Comparison of ENCODE assay signal across 8 mouse cellular contexts in genomic region chr5:73255321-73256251, GRCm38 (mm10). TPM values are rescaled to one million over a fixed set of nuclear protein-coding genes. Genes with fewer than 3 reads are reported as not detected.
DNase-seq lines count a peak whose midpoint lies in the region; ATAC-seq and TF ChIP-seq lines count a peak whose summit lies in the region.

No protein-coding gene starts in this region.

- H3K9me3 ChIP-seq in ES-E14 (ENCODE audit: control insufficient read depth, insufficient read depth, low read depth, low read length), result no peaks in the 10 kb centered on the region
- H3K9me3 ChIP-seq in forebrain, embryonic 12.5 days, result no peaks in the 10 kb centered on the region
- no peaks in the 10 kb centered on the region for H3K9me3 ChIP-seq in heart, embryonic 16.5 days (replicated peaks; ENCODE audit: control insufficient read depth, low read length)
- H3K9me3 ChIP-seq in neural tube, embryonic 15.5 days (replicated peaks), result no peaks in the 10 kb centered on the region

- peak; percentile 67 for ATAC-seq in forebrain, embryonic 12.5 days (ENCODE audit: low FRiP score)
- peak; percentile 63 for ATAC-seq in heart, embryonic 16.5 days (replicated peaks; ENCODE audit: extremely low read depth, insufficient read depth, low FRiP score)
- ATAC-seq in neural tube, embryonic 15.5 days (ENCODE audit: low FRiP score), result peak; percentile 86

- no peaks in the 10 kb centered on the region; the same call in 1 of the 2 replicates for H3K36me3 ChIP-seq in ES-E14 (ENCODE audit: control insufficient read depth, insufficient read depth, low read length, poor library complexity, severe bottlenecking)
- no peaks in the 10 kb centered on the region for H3K36me3 ChIP-seq in forebrain, embryonic 12.5 days (replicated peaks)
- no peaks in the 10 kb centered on the region for H3K36me3 ChIP-seq in heart, embryonic 16.5 days (ENCODE audit: control insufficient read depth, insufficient read depth)
- H3K36me3 ChIP-seq in neural tube, embryonic 15.5 days, result no peaks in the 10 kb centered on the region
- H3K36me3 ChIP-seq in thymus, adult 2 months (ENCODE audit: control insufficient read depth, insufficient read depth, low read length), result no peaks in the 10 kb centered on the region

- no peak for DNase-seq in ES-E14 (ENCODE audit: low read depth, low spot score)
- DNase-seq in c-Kit-positive CD71-positive TER-119-positive erythroid progenitor cells, embryonic 14.5 days (ENCODE audit: low spot score), result peak; percentile 54
- DNase-seq in kidney, postnatal 25 days, result peak; percentile 59 to 77
- peak; percentile 62 to 64 for DNase-seq in lung, adult 18-20 months
- DNase-seq in thymus, adult 2 months, result peak; percentile 49

- peak overlapping the region; percentile 82 to 99 for H3K4me3 ChIP-seq in ES-E14 (ENCODE audit: insufficient read depth in 1 of 2, low read depth in 1 of 2, low read length in 2 of 2, poor library complexity in 1 of 2, severe bottlenecking in 1 of 2)
- peak overlapping the region; percentile 91 for H3K4me3 ChIP-seq in forebrain, embryonic 12.5 days (replicated peaks)
- H3K4me3 ChIP-seq in heart, embryonic 16.5 days (ENCODE audit: low read length), result peak overlapping the region; percentile 92
- H3K4me3 ChIP-seq in neural tube, embryonic 15.5 days (replicated peaks), result peak overlapping the region; percentile 95
- H3K4me3 ChIP-seq in thymus, adult 2 months (ENCODE audit: control insufficient read depth, insufficient read depth, low read length), result peak overlapping the region; percentile 92

- peaks cover 7% of the 10 kb centered on the region; the same call in 1 of the 2 replicates for H3K27me3 ChIP-seq in forebrain, embryonic 12.5 days
- no peaks in the 10 kb centered on the region for H3K27me3 ChIP-seq in heart, embryonic 16.5 days (ENCODE audit: control insufficient read depth, insufficient read depth, low read length)
- H3K27me3 ChIP-seq in neural tube, embryonic 15.5 days (replicated peaks), result no peaks in the 10 kb centered on the region
- H3K27me3 ChIP-seq in thymus, adult 2 months (ENCODE audit: control insufficient read depth, insufficient read depth, low read length), result no peaks in the 10 kb centered on the region

- H3K4me1 ChIP-seq in ES-E14 (ENCODE audit: control insufficient read depth in 2 of 2, insufficient read depth in 2 of 2, low read length in 2 of 2, poor library complexity in 1 of 2), result peaks cover 0 to 8% of the 10 kb centered on the region in 2 experiments; a peak in 1 of 4 replicates
- H3K4me1 ChIP-seq in forebrain, embryonic 12.5 days, result peaks cover 15% of the 10 kb centered on the region
- peaks cover 29% of the 10 kb centered on the region for H3K4me1 ChIP-seq in heart, embryonic 16.5 days (ENCODE audit: control insufficient read depth, insufficient read depth, low read length)
- H3K4me1 ChIP-seq in neural tube, embryonic 15.5 days, result peaks cover 27% of the 10 kb centered on the region
- peaks cover 9% of the 10 kb centered on the region for H3K4me1 ChIP-seq in thymus, adult 2 months (replicated peaks; ENCODE audit: control insufficient read depth, insufficient read depth, low read length)

- TF ChIP-seq CTCF in thymus, adult 2 months (IDR thresholded peaks at IDR 0.05; ENCODE audit: borderline replicate concordance, control insufficient read depth, extremely low read depth, insufficient read depth, low read length, poor library complexity), result peak; percentile 32; the same call in 1 of the 2 replicates

- peak overlapping the region; percentile 87 for H3K9ac ChIP-seq in ES-E14 (ENCODE audit: insufficient read depth, low read depth, low read length, poor library complexity, severe bottlenecking)
- H3K9ac ChIP-seq in forebrain, embryonic 12.5 days, result peak overlapping the region; percentile 94
- peak overlapping the region; percentile 96 for H3K9ac ChIP-seq in heart, embryonic 16.5 days (ENCODE audit: low read length)
- peak overlapping the region; percentile 98 for H3K9ac ChIP-seq in neural tube, embryonic 15.5 days (replicated peaks)

- peak overlapping the region; percentile 68 for H3K27ac ChIP-seq in ES-E14 (ENCODE audit: insufficient read depth, low read depth, low read length, poor library complexity, severe bottlenecking)
- H3K27ac ChIP-seq in forebrain, embryonic 12.5 days, result peak overlapping the region; percentile 97
- H3K27ac ChIP-seq in heart, embryonic 16.5 days (ENCODE audit: low read length), result peak overlapping the region; percentile 95
- peak overlapping the region; percentile 97 for H3K27ac ChIP-seq in neural tube, embryonic 15.5 days (replicated peaks)
- peak overlapping the region; percentile 73 for H3K27ac ChIP-seq in thymus, adult 2 months (ENCODE audit: control insufficient read depth, insufficient read depth, low read length)

- peak overlapping the region; percentile 72 for H3K4me2 ChIP-seq in forebrain, embryonic 12.5 days
- peak overlapping the region; percentile 81 for H3K4me2 ChIP-seq in heart, embryonic 16.5 days (ENCODE audit: low read depth, low read length)
- peak overlapping the region; percentile 62 for H3K4me2 ChIP-seq in neural tube, embryonic 15.5 days

- in situ Hi-C loops in ES-E14 (cut with MboI; ENCODE audit: low sequenced_read_pairs in 2 of 2, unreplicated experiment in 2 of 2), result no loop called here

- TF ChIP-seq POLR2A in thymus, adult 2 months (IDR thresholded peaks at IDR 0.05; ENCODE audit: control insufficient read depth, extremely low read depth, insufficient read depth, low read length, poor library complexity), result 0 out of 2 replicates have a peak, but pooled peaks have one; percentile 29

- under 1% methylated on average over 106 of the region's 129 CpGs for WGBS in forebrain, embryonic 12.5 days
- WGBS in heart, embryonic 16.5 days, result under 1% methylated on average over 127 of the region's 129 CpGs
- under 1% methylated on average over 98 of the region's 129 CpGs for WGBS in neural tube, embryonic 15.5 days
- under 1% methylated on average over 129 of the region's 129 CpGs for WGBS in thymus, adult 2 months

TF ChIP-seq in ES-E14, 5 proteins besides CTCF, POLR2A, EP300 and RAD21:
- TF ChIP-seq MAFK (IDR thresholded peaks at IDR 0.05; ENCODE audit: insufficient read depth, low read depth, low read length) (no peak), CHD2 (IDR thresholded peaks at IDR 0.05; ENCODE audit: low read depth, low read length) (no peak), ZC3H11A (IDR thresholded peaks at IDR 0.05; ENCODE audit: borderline replicate concordance, low read depth, low read length) (no peak), HCFC1 (IDR thresholded peaks at IDR 0.05; ENCODE audit: borderline replicate concordance, insufficient read depth, low read length) (no peak), ZNF384 (IDR thresholded peaks at IDR 0.05; ENCODE audit: low read depth, low read length) (no peak)

RNA-seq across cellular contexts. Expression of gene Fryl, which starts 0.8 kb away (rescaled TPM):
- total RNA-seq in ES-E14 (2012; rRNA removed), result 52.4 and 53.3 TPM in 2 replicates
- polyA plus RNA-seq in forebrain, embryonic 12.5 days (2016; fragmentation: Nextera tagmentation; extraction: Ambion mirVana), result 49.7 and 53.4 TPM in 2 replicates
- polyA plus RNA-seq in heart, embryonic 16.5 days (2015; fragmentation: Nextera tagmentation; extraction: Ambion mirVana), result 25.5 and 26.4 TPM in 2 replicates
- polyA plus RNA-seq in neural tube, embryonic 15.5 days (2015; fragmentation: Nextera tagmentation; extraction: Ambion mirVana), result 37.0 and 37.8 TPM in 2 replicates
- polyA plus RNA-seq in thymus, adult 2 months (2012; rRNA removed), result 107 and 147 TPM in 2 replicates

RNA-seq across cellular contexts. Expression of gene Ociad1, which starts 37.0 kb away (rescaled TPM):
- 123 and 141 TPM in 2 replicates for total RNA-seq in ES-E14 (2012; rRNA removed)
- 182 and 191 TPM in 2 replicates for polyA plus RNA-seq in forebrain, embryonic 12.5 days (2016; fragmentation: Nextera tagmentation; extraction: Ambion mirVana)
- 283 and 317 TPM in 2 replicates for polyA plus RNA-seq in heart, embryonic 16.5 days (2015; fragmentation: Nextera tagmentation; extraction: Ambion mirVana)
- 376 and 411 TPM in 2 replicates for polyA plus RNA-seq in neural tube, embryonic 15.5 days (2015; fragmentation: Nextera tagmentation; extraction: Ambion mirVana)
- polyA plus RNA-seq in thymus, adult 2 months (2012; rRNA removed), result 72.5 and 73.3 TPM in 2 replicates
